Mouse (Mus musculus): ENCODE results near the gene Cenpu. TPM values are rescaled to one million over a fixed set of nuclear protein-coding genes. Genes with fewer than 3 reads are reported as not detected.

Gene Cenpu
- polyA plus RNA-seq, 1 experiment, result not detected

GRCm38 (mm10) chr8:46617690-46618620, 66.1 kb downstream of the Cenpu start:
- under 1% methylated on average over 38 of the region's 38 CpGs for WGBS

GRCm38 (mm10) chr8:46618639-46619320, 67.0 kb downstream of the Cenpu start:
- no peak for TF ChIP-seq CTCF (IDR thresholded peaks at IDR 0.05; ENCODE audit: insufficient read depth, low read depth, low read length)
- TF ChIP-seq POLR2A (IDR thresholded peaks at IDR 0.05; ENCODE audit: insufficient read depth, low read depth, low read length), result no peak
- WGBS, result 8% methylated on average over 10 of the region's 10 CpGs
- Histone ChIP-seq H3K4me3 (ENCODE audit: insufficient read depth, low read depth, low read length) (peak overlapping the region; percentile 68), H3K27ac (ENCODE audit: insufficient read depth, low read depth, low read length) (no peak overlapping the region), H3K4me1 (ENCODE audit: control insufficient read depth, insufficient read depth, low read length) (no peaks in the 10 kb centered on the region)

More at GRCm38 (mm10) chr8:46617690-46618620, 66.1 kb downstream of the Cenpu start:
- Histone ChIP-seq H3K27ac (ENCODE audit: insufficient read depth, low read depth, low read length) (peak overlapping the region; percentile 35; the same call in 1 of the 2 replicates), H3K4me3 (ENCODE audit: insufficient read depth, low read depth, low read length) (peak overlapping the region; percentile 68), H3K4me1 (ENCODE audit: control insufficient read depth, insufficient read depth, low read length) (peaks cover 4% of the 10 kb centered on the region)
- no peak for TF ChIP-seq POLR2A (IDR thresholded peaks at IDR 0.05; ENCODE audit: insufficient read depth, low read depth, low read length)
- TF ChIP-seq CTCF (IDR thresholded peaks at IDR 0.05; ENCODE audit: insufficient read depth, low read depth, low read length), result no peak

GRCm38 (mm10) chr8:46622446-46623270, 70.8 kb downstream of the Cenpu start:
- Histone ChIP-seq H3K4me3 (ENCODE audit: insufficient read depth, low read depth, low read length) (no peak overlapping the region), H3K27ac (ENCODE audit: insufficient read depth, low read depth, low read length) (no peak overlapping the region), H3K4me1 (ENCODE audit: control insufficient read depth, insufficient read depth, low read length) (no peaks in the 10 kb centered on the region)
- WGBS, result 59% methylated on average over 9 of the region's 9 CpGs
- no peak for TF ChIP-seq POLR2A (IDR thresholded peaks at IDR 0.05; ENCODE audit: insufficient read depth, low read depth, low read length)
- no peak for TF ChIP-seq CTCF (IDR thresholded peaks at IDR 0.05; ENCODE audit: insufficient read depth, low read depth, low read length)

- WGBS, result 62% methylated on average over 1 of the region's 1 CpGs
- no peak overlapping the region for H3K4me3 ChIP-seq (ENCODE audit: insufficient read depth, low read depth, low read length)
- H3K4me1 ChIP-seq (ENCODE audit: control insufficient read depth, insufficient read depth, low read length), result no peaks in the 10 kb centered on the region
- H3K27ac ChIP-seq (ENCODE audit: insufficient read depth, low read depth, low read length), result no peak overlapping the region
- no peak for TF ChIP-seq CTCF (IDR thresholded peaks at IDR 0.05; ENCODE audit: insufficient read depth, low read depth, low read length)
- no peak for TF ChIP-seq POLR2A (IDR thresholded peaks at IDR 0.05; ENCODE audit: insufficient read depth, low read depth, low read length)
Observed at GRCm38 (mm10) chr8:46625166-46625565, 73.3 kb downstream of the Cenpu start.

- Histone ChIP-seq H3K4me3 (ENCODE audit: insufficient read depth, low read depth, low read length) (no peak overlapping the region), H3K4me1 (ENCODE audit: control insufficient read depth, insufficient read depth, low read length) (no peaks in the 10 kb centered on the region), H3K27ac (ENCODE audit: insufficient read depth, low read depth, low read length) (no peak overlapping the region)
- TF ChIP-seq CTCF (IDR thresholded peaks at IDR 0.05; ENCODE audit: insufficient read depth, low read depth, low read length) (no peak), POLR2A (IDR thresholded peaks at IDR 0.05; ENCODE audit: insufficient read depth, low read depth, low read length) (no peak)
- WGBS, result 95% methylated on average over 5 of the region's 5 CpGs
Observed at GRCm38 (mm10) chr8:46626642-46627041, 74.8 kb downstream of the Cenpu start.

- Histone ChIP-seq H3K27ac (ENCODE audit: insufficient read depth, low read depth, low read length) (no peak overlapping the region), H3K4me1 (ENCODE audit: control insufficient read depth, insufficient read depth, low read length) (no peaks in the 10 kb centered on the region), H3K4me3 (ENCODE audit: insufficient read depth, low read depth, low read length) (no peak overlapping the region)
- TF ChIP-seq CTCF (IDR thresholded peaks at IDR 0.05; ENCODE audit: insufficient read depth, low read depth, low read length), result no peak
- WGBS, result 71% methylated on average over 7 of the region's 7 CpGs
Observed at GRCm38 (mm10) chr8:46627881-46628280, 76.1 kb downstream of the Cenpu start.

GRCm38 (mm10) chr8:46628645-46629044, 76.8 kb downstream of the Cenpu start:
- WGBS, result 91% methylated on average over 1 of the region's 1 CpGs
- TF ChIP-seq POLR2A (IDR thresholded peaks at IDR 0.05; ENCODE audit: insufficient read depth, low read depth, low read length), result no peak
- no peak for TF ChIP-seq CTCF (IDR thresholded peaks at IDR 0.05; ENCODE audit: insufficient read depth, low read depth, low read length)
- H3K27ac ChIP-seq (ENCODE audit: insufficient read depth, low read depth, low read length), result no peak overlapping the region
- H3K4me1 ChIP-seq (ENCODE audit: control insufficient read depth, insufficient read depth, low read length), result no peaks in the 10 kb centered on the region
- H3K4me3 ChIP-seq (ENCODE audit: insufficient read depth, low read depth, low read length), result no peak overlapping the region

Other genes with a start within 250 kb of the Cenpu start
- gene Acsl1, start 81.0 kb upstream of the Cenpu start, polyA plus RNA-seq (2012; ENCODE audit: insufficient read depth, insufficient read length, low replicate concordance, missing spikeins), result not detected in 2 replicates
- not detected in 2 replicates for gene Primpol, start 65.2 kb downstream of the Cenpu start, polyA plus RNA-seq (2012; ENCODE audit: insufficient read depth, insufficient read length, low replicate concordance, missing spikeins)
- gene Casp3, start 65.3 kb downstream of the Cenpu start, polyA plus RNA-seq (2012; ENCODE audit: insufficient read depth, insufficient read length, low replicate concordance, missing spikeins), result not detected in 2 replicates
- not detected in 2 replicates for gene Irf2, start 187.7 kb downstream of the Cenpu start, polyA plus RNA-seq (2012; ENCODE audit: insufficient read depth, insufficient read length, low replicate concordance, missing spikeins)